Mouse (Mus musculus) kidney, embryonic 16.5 days (tissue): ENCODE measurements around the gene Ceacam3. TPM values are rescaled to one million over a fixed set of nuclear protein-coding genes. Genes with fewer than 3 reads are reported as not detected.

Source experiments
- polyA plus RNA-seq: library from polyadenylated mRNA; unstranded; fragments of >200 nt; fragmentation: Nextera tagmentation; extraction: Ambion mirVana; gene quantifications from 2 replicates; pipeline ENCODE4 v1.2.1, GENCODE M21; 2015

Gene Ceacam3
- polyA plus RNA-seq, 1 experiment from 2014 or later: not detected

Other genes with a start within 250 kb of the Ceacam3 start
- 1.9 and 2.6 TPM in 2 replicates for gene Ptgir, start 243.8 kb upstream of the Ceacam3 start, polyA plus RNA-seq
- 145 and 154 TPM in 2 replicates for gene Calm3, start 226.2 kb upstream of the Ceacam3 start, polyA plus RNA-seq
- gene Pnmal2, start 205.6 kb upstream of the Ceacam3 start, polyA plus RNA-seq: 7.4 and 7.5 TPM in 2 replicates
- gene Pnmal1, start 190.6 kb upstream of the Ceacam3 start, polyA plus RNA-seq: 0.62 and 0.65 TPM in 2 replicates
- gene Gm42372, start 167.2 kb upstream of the Ceacam3 start, polyA plus RNA-seq: 0.20 and 0.26 TPM in 2 replicates
- gene Ccdc8, start 157.6 kb upstream of the Ceacam3 start, polyA plus RNA-seq: 49.6 and 53.8 TPM in 2 replicates
- 122 and 125 TPM in 2 replicates for gene Ppp5c, start 122.4 kb upstream of the Ceacam3 start, polyA plus RNA-seq
- 25.2 and 26.1 TPM in 2 replicates for gene Hif3a, start 87.9 kb upstream of the Ceacam3 start, polyA plus RNA-seq
- 0.19 TPM in 2 replicates for gene Psg16, start 76.2 kb upstream of the Ceacam3 start, polyA plus RNA-seq
- gene Psg29, start 53.2 kb downstream of the Ceacam3 start, polyA plus RNA-seq: not detected in 2 replicates